Mouse (Mus musculus) thymus, adult 2 months (tissue): Measurements from ENCODE around the gene Pbx2. TPM values are rescaled to one million over a fixed set of nuclear protein-coding genes. Genes with fewer than 3 reads are reported as not detected.
A peak's percentile ranks its signal among the peaks of the same experiment; 100 is the strongest.

ENCODE experiments used
- DNase-seq: peaks from one replicate; pipeline ENCODE4 v3.0.0; 2021
- H3K27ac ChIP-seq: fragments of 200-500 bp; 2 replicates; pipeline ENCODE4 v1.5.1; 2012; ENCODE audit warnings: low read length, control low read depth; ENCODE audit not compliant: control insufficient read depth, insufficient read depth
- H3K27me3 ChIP-seq: fragments of 200-500 bp; 2 replicates; pipeline ENCODE4 v1.6.1; 2012; ENCODE audit warnings: mild to moderate bottlenecking, low read length, moderate library complexity, mixed read lengths; ENCODE audit not compliant: control insufficient read depth, insufficient read depth
- H3K36me3 ChIP-seq: fragments of 200-500 bp; 2 replicates; pipeline ENCODE4 v1.6.1; 2012; ENCODE audit warnings: mild to moderate bottlenecking, low read length, moderate library complexity; ENCODE audit not compliant: control insufficient read depth, insufficient read depth
- H3K4me1 ChIP-seq: fragments of 200-500 bp; replicated peaks from 2 replicates; pipeline ENCODE4 v1.6.1; 2012; ENCODE audit warnings: low read length; ENCODE audit not compliant: control insufficient read depth, insufficient read depth
- H3K4me3 ChIP-seq: fragments of 200-500 bp; 2 replicates; pipeline ENCODE4 v1.5.1; 2012; ENCODE audit warnings: mild to moderate bottlenecking, low read length, control low read depth, moderate library complexity; ENCODE audit not compliant: control insufficient read depth, insufficient read depth
- CTCF ChIP-seq: fragments of 200-500 bp; IDR thresholded peaks from 2 replicates; pipeline ENCODE4 v1.5.1; 2012; ENCODE audit warnings: mild to moderate bottlenecking, control low read depth, low read length, moderate library complexity, borderline replicate concordance; ENCODE audit not compliant: control insufficient read depth, poor library complexity, insufficient read depth; ENCODE audit errors: extremely low read depth
- POLR2A ChIP-seq: fragments of 200-500 bp; IDR thresholded peaks from 2 replicates; pipeline ENCODE4 v1.6.1; 2012; ENCODE audit warnings: mild to moderate bottlenecking, low read length, control low read depth, moderate library complexity; ENCODE audit not compliant: control insufficient read depth, poor library complexity, insufficient read depth; ENCODE audit errors: extremely low read depth
- WGBS: fragments of 180-500 bp; shearing (Covaris S2); methylation state at CpG from one replicate; pipeline ENCODE4 v1.1.7; 2018; 5-methylcytosine and 5-hydroxymethylcytosine counted together
- polyA plus RNA-seq: library from polyadenylated mRNA; depleted of rRNA; stranded (reverse); fragments of >200 nt; gene quantifications from 2 replicates; pipeline ENCODE4 v1.2.3, GENCODE M21; 2012

Pbx2 gene
- polyA plus RNA-seq, 1 experiment, result 144 TPM

- peak; percentile 97 for DNase-seq
- Histone ChIP-seq H3K4me3 (peak overlapping the region; percentile 62), H3K27ac (peak overlapping the region; percentile 68), H3K27me3 (no peaks in the 10 kb centered on the region), H3K36me3 (no peaks in the 10 kb centered on the region), H3K4me1 (peaks cover 36% of the 10 kb centered on the region)
- peak; percentile 15; the same call in 1 of the 2 replicates for TF ChIP-seq CTCF
- TF ChIP-seq POLR2A, result peak; percentile 70; the same call in 1 of the 2 replicates
- WGBS, result 1% methylated on average over 30 of the region's 30 CpGs
These were observed 14.5 kb downstream of the Pbx2 start for GRCm38 (mm10) chr17:34605609-34606008.

DNA sequence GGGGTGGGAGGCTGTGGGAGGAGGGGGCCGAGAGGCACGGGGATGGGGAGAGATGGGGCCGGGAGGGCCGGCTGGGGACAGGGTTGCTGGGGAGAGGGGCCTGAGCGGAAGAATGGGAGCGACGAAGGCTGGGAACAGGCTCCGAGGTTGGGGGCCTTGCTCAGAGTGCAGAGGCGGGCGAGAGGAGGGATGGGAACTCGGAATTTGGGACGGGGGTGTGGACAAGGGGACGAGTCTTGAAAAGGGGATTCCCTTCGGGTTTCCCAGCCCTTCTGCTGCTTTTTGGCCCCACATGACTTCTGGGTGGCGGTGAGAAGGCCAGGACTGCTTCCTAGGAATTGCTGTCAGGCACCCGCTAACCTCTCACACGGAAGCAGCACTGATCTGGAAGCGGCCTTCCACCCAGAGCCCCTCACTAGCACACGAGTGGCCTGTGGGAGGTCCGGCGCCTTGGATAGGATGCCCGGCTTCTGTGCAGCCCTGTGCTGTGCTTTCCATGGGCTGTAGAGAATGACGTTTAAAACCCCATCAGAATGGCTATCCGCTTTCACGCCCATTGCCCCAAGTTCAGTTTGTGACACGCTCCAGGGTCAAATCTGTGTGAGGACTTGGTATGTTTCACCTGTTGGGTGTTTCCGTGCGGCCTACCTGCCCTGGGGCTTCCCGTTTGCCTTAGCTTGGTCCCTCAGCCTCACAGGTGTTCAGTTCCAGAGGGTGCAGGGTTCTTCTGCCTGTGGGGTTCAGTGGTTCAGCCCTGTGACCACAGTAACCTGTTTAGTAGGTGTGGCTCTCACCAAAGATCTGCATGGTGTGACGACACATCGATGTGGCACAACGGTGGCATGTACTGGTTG, 15.3 kb downstream of the Pbx2 start:
- 9% methylated on average over 32 of the region's 32 CpGs for WGBS
- DNase-seq, result no peak
- H3K4me1 ChIP-seq, result peaks cover 36% of the 10 kb centered on the region

DNA sequence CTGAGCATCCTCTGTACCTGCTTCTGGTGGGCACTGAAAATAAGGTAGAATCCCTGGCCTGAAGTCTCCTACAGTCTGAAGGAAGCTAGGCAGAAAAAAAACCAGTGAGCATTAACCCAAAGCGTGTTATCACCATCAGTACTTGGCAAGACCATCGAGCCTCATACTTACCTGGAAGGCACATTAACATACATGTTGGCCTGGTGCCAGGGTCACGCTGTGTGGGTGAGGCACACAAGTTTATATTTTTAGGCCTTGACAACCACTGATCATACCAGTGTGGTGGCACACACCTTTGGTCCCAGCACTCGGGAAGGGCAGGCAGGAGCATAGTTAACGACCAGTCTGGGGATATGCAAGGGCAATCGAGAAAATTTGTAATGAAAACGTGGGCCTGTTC, 16.9 kb downstream of the Pbx2 start:
- DNase-seq, result no peak
- H3K36me3 ChIP-seq, result peaks cover 12% of the 10 kb centered on the region
- no peak overlapping the region for H3K4me3 ChIP-seq
- TF ChIP-seq POLR2A (no peak), CTCF (no peak)
- H3K4me1 ChIP-seq, result peaks cover 28% of the 10 kb centered on the region
- 89% methylated on average over 7 of the region's 7 CpGs for WGBS
- no peak overlapping the region for H3K27ac ChIP-seq
- no peaks in the 10 kb centered on the region for H3K27me3 ChIP-seq

More for the DNA sequence above, 15.3 kb downstream of the Pbx2 start:
- Histone ChIP-seq H3K27ac (peak overlapping the region; percentile 8; the same call in 1 of the 2 replicates), H3K27me3 (no peaks in the 10 kb centered on the region), H3K36me3 (no peaks in the 10 kb centered on the region; the same call in 1 of the 2 replicates), H3K4me3 (peak overlapping the region; percentile 62)
- no peak for TF ChIP-seq POLR2A

DNA sequence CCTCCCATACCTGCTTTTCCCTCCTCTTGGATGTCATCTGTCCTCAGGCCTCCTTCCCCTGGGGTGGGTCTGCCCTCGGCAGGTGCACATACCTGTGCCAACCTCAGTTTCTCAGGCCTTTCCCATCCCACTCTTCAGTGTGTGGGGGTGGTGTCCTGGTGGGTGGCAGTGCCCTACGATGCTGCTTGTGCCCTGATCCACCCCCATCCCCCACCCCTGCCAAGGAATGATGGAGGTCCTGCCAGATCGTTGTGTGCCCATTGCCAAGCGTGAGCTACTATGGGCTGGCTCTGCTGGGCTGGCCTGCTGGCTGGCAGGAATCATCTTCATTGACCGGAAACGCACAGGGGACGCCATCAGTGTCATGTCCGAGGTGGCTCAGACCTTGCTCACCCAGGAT, 20.0 kb downstream of the Pbx2 start:
- Histone ChIP-seq H3K27me3 (no peaks in the 10 kb centered on the region), H3K4me3 (no peak overlapping the region), H3K36me3 (peaks cover 21% of the 10 kb centered on the region), H3K27ac (no peak overlapping the region), H3K4me1 (peaks cover 17% of the 10 kb centered on the region)
- WGBS, result 96% methylated on average over 8 of the region's 8 CpGs
- no peak for DNase-seq
- TF ChIP-seq POLR2A (no peak), CTCF (no peak)

GRCm38 (mm10) chr17:34613054-34613645, 22.1 kb downstream of the Pbx2 start:
- peaks cover 31% of the 10 kb centered on the region for H3K36me3 ChIP-seq
- 89% methylated on average over 11 of the region's 11 CpGs for WGBS
- no peak for TF ChIP-seq CTCF
- TF ChIP-seq POLR2A, result no peak
- no peaks in the 10 kb centered on the region for H3K27me3 ChIP-seq
- no peak overlapping the region for H3K4me3 ChIP-seq
- peaks cover 8% of the 10 kb centered on the region for H3K4me1 ChIP-seq
- no peak overlapping the region for H3K27ac ChIP-seq
- no peak for DNase-seq

DNA sequence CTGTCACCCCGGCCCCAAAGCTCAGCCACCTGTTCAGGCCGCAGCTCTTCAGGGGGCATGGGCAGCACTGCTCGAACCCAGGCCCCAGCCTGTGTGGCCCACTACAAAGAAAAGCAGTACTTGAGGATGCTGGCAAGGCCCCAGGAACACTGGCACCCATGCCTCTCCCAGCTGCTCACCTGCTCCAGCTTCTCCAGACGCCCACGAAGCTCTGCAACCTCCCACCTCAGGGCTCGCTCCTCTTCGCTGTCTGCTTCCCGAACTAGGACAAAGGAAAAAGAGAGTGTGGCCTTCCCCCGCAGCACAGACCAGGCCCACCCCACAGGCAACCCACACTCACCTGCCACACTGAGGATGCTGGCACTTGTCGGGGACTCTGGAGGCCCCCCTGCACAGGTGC, 22.8 kb downstream of the Pbx2 start:
- Histone ChIP-seq H3K4me1 (0 out of 2 replicates have a peak, but pooled peaks cover under 1% of the 10 kb centered on the region), H3K4me3 (no peak overlapping the region), H3K36me3 (peaks cover 31% of the 10 kb centered on the region), H3K27ac (no peak overlapping the region), H3K27me3 (no peaks in the 10 kb centered on the region)
- DNase-seq, result no peak
- TF ChIP-seq POLR2A (no peak), CTCF (no peak)
- 93% methylated on average over 10 of the region's 10 CpGs for WGBS
